Mouse (Mus musculus): ENCODE data around the gene Omg.

Omg gene

GRCm38 (mm10) chr11:79519299-79519698 lies 15.4 kb upstream of the Omg start:
- no peak for ATAC-seq (ENCODE audit: insufficient number of reproducible peaks, low FRiP score, low TSS enrichment)

- ATAC-seq (ENCODE audit: insufficient number of reproducible peaks, low FRiP score, low TSS enrichment), result no peak
These were observed 11.9 kb upstream of the Omg start for GRCm38 (mm10) chr11:79515798-79516197.

GRCm38 (mm10) chr11:79515331-79515730 lies 11.4 kb upstream of the Omg start:
- ATAC-seq (ENCODE audit: insufficient number of reproducible peaks, low FRiP score, low TSS enrichment), result no peak

- ATAC-seq (ENCODE audit: insufficient number of reproducible peaks, low FRiP score, low TSS enrichment), result no peak
These were observed 8.1 kb upstream of the Omg start for GRCm38 (mm10) chr11:79511970-79512369.

DNA sequence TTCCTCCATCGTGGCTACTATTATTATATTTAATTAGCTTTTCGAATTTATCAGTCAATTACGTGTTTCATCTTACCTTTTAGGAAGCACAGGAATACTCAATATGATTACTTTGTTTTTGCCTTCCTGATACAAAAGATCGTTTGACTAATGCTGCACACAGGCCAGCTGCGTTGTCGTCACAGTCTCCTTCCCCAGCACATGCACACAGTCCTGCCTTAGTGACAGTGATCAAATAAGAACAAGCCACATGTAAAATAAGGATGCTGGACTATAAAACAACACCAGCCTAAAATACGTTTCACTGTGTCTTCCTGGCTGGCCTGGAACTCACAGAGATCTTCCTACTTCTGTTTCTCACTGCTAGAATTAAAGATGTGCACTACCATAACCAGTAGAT lies 622 bp upstream of the Omg start:
- ATAC-seq (ENCODE audit: insufficient number of reproducible peaks, low FRiP score, low TSS enrichment), result no peak

- no peak for ATAC-seq (ENCODE audit: insufficient number of reproducible peaks, low FRiP score, low TSS enrichment)
These were observed 967 bp downstream of the Omg start for GRCm38 (mm10) chr11:79502917-79503316.

- ATAC-seq (ENCODE audit: insufficient number of reproducible peaks, low FRiP score, low TSS enrichment), result no peak
These were observed 8.7 kb downstream of the Omg start for GRCm38 (mm10) chr11:79494976-79495800.

GRCm38 (mm10) chr11:79484721-79485120 lies 19.2 kb downstream of the Omg start:
- ATAC-seq (ENCODE audit: insufficient number of reproducible peaks, low FRiP score, low TSS enrichment), result no peak

DNA sequence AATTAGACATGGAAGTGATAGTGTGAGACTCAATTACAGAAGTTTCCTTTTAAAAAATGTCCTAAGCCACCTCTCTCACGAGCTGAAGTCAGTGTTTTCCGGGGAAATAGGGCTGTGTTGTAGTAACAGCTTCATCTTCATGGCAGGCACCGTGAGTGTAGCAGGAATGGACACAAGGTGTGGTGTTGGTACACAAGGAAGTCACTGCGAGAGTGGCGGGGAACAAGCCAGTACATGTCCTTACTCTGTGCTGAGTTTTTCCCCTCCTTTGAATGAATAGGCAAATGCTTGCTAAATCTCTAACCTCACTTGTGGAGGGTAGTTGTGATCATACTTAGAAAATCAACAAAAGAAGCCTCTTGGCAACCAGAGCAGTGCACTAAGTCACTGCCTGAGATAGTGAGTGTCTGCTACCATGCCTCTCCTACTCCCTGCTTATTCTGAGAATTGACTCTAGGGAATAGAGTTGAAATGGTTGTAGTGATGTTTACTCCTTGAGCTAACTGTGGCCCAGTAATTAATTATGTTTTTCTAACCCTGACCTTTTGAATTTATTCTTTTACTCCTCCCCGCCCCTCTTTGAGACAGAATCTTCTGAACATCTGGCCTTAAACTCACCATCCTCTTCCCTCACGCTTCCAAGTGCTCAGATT lies 19.9 kb downstream of the Omg start:
- no peak for ATAC-seq (ENCODE audit: insufficient number of reproducible peaks, low FRiP score, low TSS enrichment)

- ATAC-seq (ENCODE audit: insufficient number of reproducible peaks, low FRiP score, low TSS enrichment), result no peak
These were observed 20.5 kb downstream of the Omg start for GRCm38 (mm10) chr11:79483392-79483791.

DNA sequence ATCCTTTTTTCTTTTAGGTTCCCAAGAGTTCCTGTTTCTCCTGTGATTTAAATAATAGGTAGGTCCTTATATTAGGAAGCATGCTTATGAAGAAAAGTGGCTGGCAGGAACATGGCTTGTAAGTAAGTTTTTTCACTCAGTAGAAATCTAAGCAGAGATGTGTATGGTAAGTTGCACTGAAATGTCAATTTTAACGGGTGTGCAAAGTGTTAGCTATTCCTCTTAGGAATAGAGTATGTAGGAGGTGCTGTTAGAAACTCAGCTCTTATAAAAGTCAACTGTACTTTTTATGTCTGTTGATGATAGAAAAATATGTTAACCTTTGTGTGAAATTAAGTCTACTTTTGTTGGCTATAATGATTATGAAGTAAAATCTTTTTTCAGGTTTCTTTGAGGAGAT lies 35.8 kb downstream of the Omg start:
- no peak for ATAC-seq (ENCODE audit: insufficient number of reproducible peaks, low FRiP score, low TSS enrichment)

DNA sequence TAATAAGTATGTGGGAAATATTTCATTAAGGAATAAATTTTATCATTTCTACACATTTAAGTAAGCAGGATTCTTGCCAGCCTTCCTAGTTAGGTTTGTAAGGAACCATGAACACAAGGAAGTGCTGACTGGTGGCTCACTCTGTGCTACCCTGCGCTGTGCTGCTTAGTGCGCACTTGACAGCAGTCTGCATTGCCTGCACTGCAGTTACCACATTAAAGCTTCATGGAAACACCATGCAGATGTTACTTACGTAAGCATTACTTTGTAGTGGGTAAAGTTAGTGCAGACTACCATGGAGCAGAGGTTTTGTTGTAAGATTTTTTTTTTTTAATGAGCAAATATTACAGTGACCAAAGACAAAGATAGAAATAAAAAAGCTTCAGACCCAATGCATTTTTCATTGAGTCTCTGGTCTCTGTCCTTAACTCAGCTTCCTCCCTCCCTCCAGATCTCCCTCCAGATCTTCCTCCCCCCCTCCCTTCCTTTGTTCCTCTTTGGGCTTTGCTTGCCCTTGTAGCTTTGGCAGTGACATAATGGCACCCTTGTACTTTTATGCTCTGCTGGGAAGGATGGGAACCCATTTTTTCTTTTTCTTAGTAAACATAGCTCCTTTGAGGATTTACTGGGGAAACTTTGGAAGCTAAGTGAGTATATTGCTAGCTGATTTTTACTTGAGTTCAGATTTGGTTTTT lies 43.0 kb downstream of the Omg start:
- no peak for ATAC-seq (ENCODE audit: insufficient number of reproducible peaks, low FRiP score, low TSS enrichment)

DNA sequence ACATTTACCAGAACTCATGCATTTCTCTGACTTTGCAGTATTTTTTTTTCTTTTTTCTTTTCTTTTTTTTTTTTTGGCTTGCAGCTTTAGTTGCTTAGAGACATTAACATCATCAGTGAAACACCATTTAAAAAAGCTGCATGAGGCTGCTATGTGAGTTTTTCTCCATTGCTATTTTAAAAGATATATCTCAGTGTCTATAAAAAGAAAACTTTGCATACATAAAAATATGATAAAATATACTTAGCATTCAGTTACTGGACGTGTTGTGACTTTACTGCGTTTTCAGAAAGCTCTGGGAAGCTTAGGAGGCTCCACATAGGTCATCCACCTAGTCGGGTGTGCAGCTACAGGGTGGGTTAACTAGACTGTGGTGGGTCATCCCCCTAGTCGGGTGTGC lies 44.0 kb downstream of the Omg start:
- no peak for ATAC-seq (ENCODE audit: insufficient number of reproducible peaks, low FRiP score, low TSS enrichment)

GRCm38 (mm10) chr11:79457928-79458327 lies 46.0 kb downstream of the Omg start:
- ATAC-seq (ENCODE audit: insufficient number of reproducible peaks, low FRiP score, low TSS enrichment), result no peak

- no peak for ATAC-seq (ENCODE audit: insufficient number of reproducible peaks, low FRiP score, low TSS enrichment)
These were observed 50.9 kb downstream of the Omg start for GRCm38 (mm10) chr11:79452966-79453365.

All from cerebellum, adult (tissue).